Mouse (Mus musculus): Measurements from ENCODE around the gene Slc12a8. TPM values are rescaled to one million over a fixed set of nuclear protein-coding genes. Genes with fewer than 3 reads are reported as not detected.

Gene Slc12a8
- total and polyA plus RNA-seq, 3 experiments, result 12.2 to 17.4 (median 16.5) TPM

DNA sequence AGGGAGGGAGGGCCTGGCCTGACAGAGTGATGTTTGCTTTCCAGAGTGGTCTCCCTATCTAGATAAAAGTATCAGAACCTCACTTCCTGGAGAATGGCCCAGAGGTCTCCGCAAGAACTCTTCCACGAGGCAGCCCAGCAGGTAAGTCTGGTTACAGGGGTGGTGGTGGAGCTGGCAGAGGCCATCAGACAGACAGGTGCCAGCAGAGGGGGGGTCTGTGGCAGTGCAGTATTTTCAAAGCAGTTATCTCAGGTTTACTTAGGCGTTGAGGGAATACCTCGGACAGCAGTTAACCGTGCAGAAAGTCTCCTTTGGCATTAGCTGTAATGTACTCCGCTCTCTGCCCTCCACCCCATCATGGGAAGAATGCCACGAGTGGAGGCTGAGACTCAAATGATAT is 1.1 kb downstream of the Slc12a8 start:
- Histone ChIP-seq H3K36me3 (replicated peaks in 1 of 2; ENCODE audit: control insufficient read depth in 1 of 2, insufficient read depth in 1 of 2, low read length in 1 of 2) (no peaks in the 10 kb centered on the region), H3K9ac (ENCODE audit: insufficient read depth, low read depth) (no peak overlapping the region), H3K79me2 (replicated peaks; ENCODE audit: control insufficient read depth, extremely low read depth, insufficient read depth, poor library complexity, severe bottlenecking) (no peaks in the 10 kb centered on the region), H3K27ac (ENCODE audit: insufficient read depth, low read depth) (no peak overlapping the region), H3K4me1 (ENCODE audit: control insufficient read depth in 1 of 2, insufficient read depth in 2 of 2) (peaks cover 0 to 5% of the 10 kb centered on the region in 2 experiments; a peak in 2 of 4 replicates), H3K4me3 (replicated peaks in 1 of 3; ENCODE audit: low read depth in 2 of 3, low read length in 2 of 3, poor library complexity in 1 of 3) (no peak overlapping the region), H3K4me2 (ENCODE audit: insufficient read depth, low read depth, poor library complexity, severe bottlenecking) (no peak overlapping the region), H3K27me3 (replicated peaks) (no peaks in the 10 kb centered on the region), H3K9me3 (replicated peaks; ENCODE audit: low read length) (no peaks in the 10 kb centered on the region)
- no peak for DNase-seq (ENCODE audit: extremely low read depth)
- TF ChIP-seq ZKSCAN1 (IDR thresholded peaks at IDR 0.05; ENCODE audit: borderline replicate concordance, low read depth, low read length) (no peak), CTCF (conservative IDR thresholded peaks at IDR 0.05 in 1 of 2, IDR thresholded peaks at IDR 0.05 in 1 of 2; ENCODE audit: low read depth in 2 of 2, low read length in 2 of 2) (no peak), IRF4 (IDR thresholded peaks at IDR 0.05; ENCODE audit: low read depth, low read length) (no peak), SIN3A (IDR thresholded peaks at IDR 0.05; ENCODE audit: low read length) (no peak), GABPA (IDR thresholded peaks at IDR 0.05; ENCODE audit: insufficient replicate concordance, low read depth, low read length) (no peak), HCFC1 (IDR thresholded peaks at IDR 0.05; ENCODE audit: low read depth, low read length) (no peak), UBTF (IDR thresholded peaks at IDR 0.05; ENCODE audit: low read depth, low read length) (no peak), JUND (conservative IDR thresholded peaks at IDR 0.05; ENCODE audit: low read depth, low read length) (no peak), ZC3H11A (IDR thresholded peaks at IDR 0.05; ENCODE audit: low read depth, low read length) (no peak), KAT2A (IDR thresholded peaks at IDR 0.05; ENCODE audit: insufficient replicate concordance, low read length) (no peak), SMC3 (IDR thresholded peaks at IDR 0.05; ENCODE audit: low read depth, low read length) (no peak), MAFK (IDR thresholded peaks at IDR 0.05; ENCODE audit: insufficient replicate concordance, low read length) (no peak), EP300 (IDR thresholded peaks at IDR 0.05; ENCODE audit: low read length) (no peak), RCOR1 (conservative IDR thresholded peaks at IDR 0.05; ENCODE audit: low read depth, low read length) (no peak), MAZ (IDR thresholded peaks at IDR 0.05; ENCODE audit: low read depth, low read length) (no peak), CHD1 (IDR thresholded peaks at IDR 0.05; ENCODE audit: low read depth, low read length) (no peak), JUN (IDR thresholded peaks at IDR 0.05; ENCODE audit: insufficient read depth, low read depth, low read length) (no peak), ZMIZ1 (IDR thresholded peaks at IDR 0.05; ENCODE audit: low read depth, low read length) (no peak), MXI1 (IDR thresholded peaks at IDR 0.05; ENCODE audit: low read depth, low read length) (no peak)
- in situ Hi-C loops (cut with MboI; ENCODE audit: low pct_ligation_motif_present, low pct_unique_long_range_greater_than_20kb, low sequenced_read_pairs), result no loop called here
- dilution Hi-C loops (cut with MboI; ENCODE audit: extremely low pct_ligation_motif_present, extremely low pct_unique_long_range_greater_than_20kb, low sequenced_read_pairs), result no loop called here

DNA sequence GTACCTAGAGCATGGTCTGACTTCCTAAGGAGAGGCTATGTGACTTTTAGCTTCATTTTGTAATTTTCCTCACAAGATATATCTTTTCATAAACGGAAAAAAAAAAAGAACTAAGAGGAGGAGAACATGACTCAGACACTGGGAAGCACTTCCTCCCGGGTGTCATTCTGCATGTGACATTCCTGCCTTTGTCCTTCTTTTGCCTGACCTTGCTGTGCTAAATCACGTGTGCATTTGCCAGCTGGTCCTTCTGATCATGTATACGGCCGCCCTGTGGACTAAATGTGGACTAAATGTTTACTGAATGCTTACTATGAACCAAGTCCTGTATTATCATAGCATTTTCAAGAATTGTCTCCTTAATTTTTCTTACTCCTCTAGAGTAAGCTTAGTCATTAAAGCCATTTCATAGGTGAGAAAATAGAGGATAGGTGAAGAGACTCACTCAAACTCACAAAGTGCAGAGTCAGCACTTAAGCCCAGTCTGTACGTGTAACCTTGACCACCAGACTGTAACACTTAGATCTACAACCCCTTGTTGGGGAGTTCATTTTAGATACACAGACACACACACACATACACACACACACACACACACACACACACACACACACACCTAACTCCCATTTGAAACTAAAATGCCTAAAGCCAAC is 2.9 kb downstream of the Slc12a8 start:
- in situ Hi-C loops (cut with MboI; ENCODE audit: low pct_ligation_motif_present, low pct_unique_long_range_greater_than_20kb, low sequenced_read_pairs), result no loop called here
- no peaks in the 10 kb centered on the region for H3K9me3 ChIP-seq (replicated peaks; ENCODE audit: low read length)
- dilution Hi-C loops (cut with MboI; ENCODE audit: extremely low pct_ligation_motif_present, extremely low pct_unique_long_range_greater_than_20kb, low sequenced_read_pairs), result no loop called here
- H3K4me2 ChIP-seq (ENCODE audit: insufficient read depth, low read depth, poor library complexity, severe bottlenecking), result no peak overlapping the region
- H3K36me3 ChIP-seq (replicated peaks in 1 of 2; ENCODE audit: control insufficient read depth in 1 of 2, insufficient read depth in 1 of 2, low read length in 1 of 2), result no peaks in the 10 kb centered on the region
- no peak for TF ChIP-seq ZMIZ1 (IDR thresholded peaks at IDR 0.05; ENCODE audit: low read depth, low read length)
- peak; percentile 94 for TF ChIP-seq MAFK (IDR thresholded peaks at IDR 0.05; ENCODE audit: insufficient replicate concordance, low read length)
- no peak for TF ChIP-seq KAT2A (IDR thresholded peaks at IDR 0.05; ENCODE audit: insufficient replicate concordance, low read length)
- TF ChIP-seq POLR2A (IDR thresholded peaks at IDR 0.05; ENCODE audit: low read depth, low read length), result no peak
- TF ChIP-seq ELF1 (IDR thresholded peaks at IDR 0.05; ENCODE audit: low read depth, low read length), result no peak
- TF ChIP-seq SMC3 (IDR thresholded peaks at IDR 0.05; ENCODE audit: low read depth, low read length), result 0 out of 2 replicates have a peak, but pooled peaks have one; percentile 1
- no peak for TF ChIP-seq RAD21 (IDR thresholded peaks at IDR 0.05; ENCODE audit: low read depth, low read length)
- 0 out of 4 replicates have a peak, but pooled peaks of 1 of the 2 experiments have one; percentile 7 for TF ChIP-seq CTCF (conservative IDR thresholded peaks at IDR 0.05 in 1 of 2, IDR thresholded peaks at IDR 0.05 in 1 of 2; ENCODE audit: low read depth in 2 of 2, low read length in 2 of 2)
- TF ChIP-seq POLR2AphosphoS2 (IDR thresholded peaks at IDR 0.05; ENCODE audit: low read depth, low read length), result no peak
- no peak overlapping the region for H3K4me3 ChIP-seq (replicated peaks in 1 of 3; ENCODE audit: low read depth in 2 of 3, low read length in 2 of 3, poor library complexity in 1 of 3)
- peaks cover 0 to 4% of the 10 kb centered on the region in 2 experiments; a peak in 2 of 4 replicates for H3K4me1 ChIP-seq (ENCODE audit: control insufficient read depth in 1 of 2, insufficient read depth in 2 of 2)
- DNase-seq (ENCODE audit: extremely low read depth), result no peak
- H3K27me3 ChIP-seq (replicated peaks), result no peaks in the 10 kb centered on the region
- H3K9ac ChIP-seq (ENCODE audit: insufficient read depth, low read depth), result no peak overlapping the region
- no peaks in the 10 kb centered on the region for H3K79me2 ChIP-seq (replicated peaks; ENCODE audit: control insufficient read depth, extremely low read depth, insufficient read depth, poor library complexity, severe bottlenecking)
- H3K27ac ChIP-seq (ENCODE audit: insufficient read depth, low read depth), result no peak overlapping the region
